Mouse (Mus musculus) testis, adult 2 months (tissue): ENCODE data around the gene Acrbp.

Source experiments
- CTCF ChIP-seq: fragments of 200-500 bp; IDR thresholded peaks from 2 replicates; pipeline ENCODE4 v1.5.1; 2012; ENCODE audit warnings: low read depth, mild to moderate bottlenecking, inconsistent platforms, low read length, moderate library complexity; ENCODE audit not compliant: control insufficient read depth, insufficient read depth, insufficient replicate concordance
- POLR2A ChIP-seq: fragments of 200-500 bp; IDR thresholded peaks from 2 replicates; pipeline ENCODE4 v1.6.1; 2012; ENCODE audit warnings: low read depth, mild to moderate bottlenecking, inconsistent platforms, low read length, moderate library complexity; ENCODE audit not compliant: control insufficient read depth

- TF ChIP-seq POLR2A (no peak), CTCF (no peak)
These were observed 46.7 kb downstream of the Acrbp start for GRCm38 (mm10) chr6:125096279-125096596.
